Mouse (Mus musculus) midbrain, embryonic 12.5 days (tissue): Measurements from ENCODE around the gene Ifrd2. TPM values are rescaled to one million over a fixed set of nuclear protein-coding genes. Genes with fewer than 3 reads are reported as not detected.

Experiments
- ATAC-seq: fragments of 200-750 bp; cut with Nextera tagmentation; 2 replicates; pipeline ENCODE4 v1.8.0; 2017; ENCODE audit warnings: low read depth, moderate TSS enrichment, moderate library complexity; ENCODE audit not compliant: low FRiP score
- H3K27ac ChIP-seq: fragments of 300-500 bp; sonication (generic); replicated peaks from 2 replicates; pipeline ENCODE4 v1.5.1; 2016; ENCODE audit warnings: mild to moderate bottlenecking
- H3K27me3 ChIP-seq: fragments of 300-500 bp; sonication (generic); 2 replicates; pipeline ENCODE4 v1.6.1; 2016; ENCODE audit warnings: mild to moderate bottlenecking
- H3K36me3 ChIP-seq: fragments of 300-500 bp; sonication (generic); 2 replicates; pipeline ENCODE4 v1.6.1; 2016
- H3K4me1 ChIP-seq: fragments of 300-500 bp; sonication (generic); 2 replicates; pipeline ENCODE4 v1.6.1; 2016
- H3K4me2 ChIP-seq: fragments of 300-500 bp; sonication (generic); replicated peaks from 2 replicates; pipeline ENCODE4 v1.6.1; 2016; ENCODE audit warnings: mild to moderate bottlenecking, moderate library complexity
- H3K4me3 ChIP-seq: fragments of 300-500 bp; sonication (generic); 2 replicates; pipeline ENCODE4 v1.5.1; 2016; ENCODE audit warnings: mild to moderate bottlenecking
- H3K9ac ChIP-seq: fragments of 300-500 bp; sonication (generic); replicated peaks from 2 replicates; pipeline ENCODE4 v1.6.1; 2016; ENCODE audit warnings: mild to moderate bottlenecking, moderate library complexity
- H3K9me3 ChIP-seq: fragments of 300-500 bp; sonication (generic); 2 replicates; pipeline ENCODE4 v1.6.1; 2016; ENCODE audit warnings: mild to moderate bottlenecking
- WGBS: fragments of 180-500 bp; shearing (Covaris S2); methylation state at CpG from one replicate; pipeline ENCODE4 v1.1.7; 2016; 5-methylcytosine and 5-hydroxymethylcytosine counted together
- polyA plus RNA-seq: library from polyadenylated mRNA; unstranded; fragments of >200 nt; fragmentation: Nextera tagmentation; extraction: Ambion mirVana; gene quantifications from 2 replicates; pipeline ENCODE4 v1.2.1, GENCODE M21; 2016

The Ifrd2 gene
- polyA plus RNA-seq, 1 experiment from 2014 or later, result 20.1 TPM

GRCm38 (mm10) chr9:107619546-107619879, 32.1 kb downstream of the Ifrd2 start:
- ATAC-seq, result no peak
- peaks cover 80% of the 10 kb centered on the region for H3K36me3 ChIP-seq
- no peaks in the 10 kb centered on the region for H3K9me3 ChIP-seq
- WGBS, result 88% methylated on average over 13 of the region's 13 CpGs
- H3K9ac ChIP-seq, result no peak overlapping the region
- no peaks in the 10 kb centered on the region for H3K27me3 ChIP-seq
- H3K27ac ChIP-seq, result 0 out of 2 replicates have a peak overlapping the region, but pooled peaks have one; percentile 22
- no peak overlapping the region for H3K4me3 ChIP-seq
- H3K4me1 ChIP-seq, result peaks cover 23% of the 10 kb centered on the region
- H3K4me2 ChIP-seq, result no peak overlapping the region

GRCm38 (mm10) chr9:107620954-107621353, 33.5 kb downstream of the Ifrd2 start:
- Histone ChIP-seq H3K9me3 (no peaks in the 10 kb centered on the region), H3K9ac (no peak overlapping the region), H3K36me3 (peaks cover 77% of the 10 kb centered on the region), H3K4me3 (no peak overlapping the region), H3K27ac (no peak overlapping the region), H3K4me2 (no peak overlapping the region), H3K27me3 (no peaks in the 10 kb centered on the region), H3K4me1 (peaks cover 30% of the 10 kb centered on the region)
- ATAC-seq, result no peak

- Histone ChIP-seq H3K27ac (peak overlapping the region; percentile 52; the same call in 1 of the 2 replicates), H3K4me1 (peaks cover 53% of the 10 kb centered on the region), H3K9me3 (no peaks in the 10 kb centered on the region), H3K27me3 (no peaks in the 10 kb centered on the region), H3K36me3 (peaks cover 46% of the 10 kb centered on the region), H3K4me2 (no peak overlapping the region), H3K9ac (0 out of 2 replicates have a peak overlapping the region, but pooled peaks have one; percentile 7), H3K4me3 (no peak overlapping the region)
- ATAC-seq, result no peak
- 68% methylated on average over 5 of the region's 5 CpGs for WGBS
Observed at GRCm38 (mm10) chr9:107624539-107624938, 37.1 kb downstream of the Ifrd2 start.

DNA sequence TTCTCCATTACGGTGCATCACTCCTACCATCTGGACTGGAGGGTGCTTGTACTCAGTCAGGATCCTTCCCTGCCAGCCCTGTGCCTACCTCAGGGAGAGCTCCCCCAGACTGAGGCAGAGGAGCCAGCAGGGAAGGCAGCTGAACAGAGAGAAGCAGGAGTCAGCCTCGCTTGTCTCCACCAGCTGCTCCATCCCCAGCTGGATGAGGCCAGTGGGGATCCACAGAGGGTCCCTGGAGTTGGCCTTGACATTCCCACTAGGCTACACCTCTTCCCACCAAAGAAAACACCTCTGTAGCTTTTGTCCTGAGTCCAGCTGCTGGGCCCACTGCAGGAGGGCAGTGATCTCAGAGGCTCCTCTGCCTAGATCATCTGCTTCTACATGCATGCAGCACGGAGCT, 37.5 kb downstream of the Ifrd2 start:
- 67% methylated on average over 3 of the region's 3 CpGs for WGBS
- Histone ChIP-seq H3K9ac (0 out of 2 replicates have a peak overlapping the region, but pooled peaks have one; percentile 7), H3K4me2 (no peak overlapping the region), H3K9me3 (no peaks in the 10 kb centered on the region), H3K4me3 (no peak overlapping the region), H3K27me3 (no peaks in the 10 kb centered on the region), H3K27ac (peak overlapping the region; percentile 52; the same call in 1 of the 2 replicates), H3K4me1 (peaks cover 58% of the 10 kb centered on the region), H3K36me3 (peaks cover 42% of the 10 kb centered on the region)
- no peak for ATAC-seq

DNA sequence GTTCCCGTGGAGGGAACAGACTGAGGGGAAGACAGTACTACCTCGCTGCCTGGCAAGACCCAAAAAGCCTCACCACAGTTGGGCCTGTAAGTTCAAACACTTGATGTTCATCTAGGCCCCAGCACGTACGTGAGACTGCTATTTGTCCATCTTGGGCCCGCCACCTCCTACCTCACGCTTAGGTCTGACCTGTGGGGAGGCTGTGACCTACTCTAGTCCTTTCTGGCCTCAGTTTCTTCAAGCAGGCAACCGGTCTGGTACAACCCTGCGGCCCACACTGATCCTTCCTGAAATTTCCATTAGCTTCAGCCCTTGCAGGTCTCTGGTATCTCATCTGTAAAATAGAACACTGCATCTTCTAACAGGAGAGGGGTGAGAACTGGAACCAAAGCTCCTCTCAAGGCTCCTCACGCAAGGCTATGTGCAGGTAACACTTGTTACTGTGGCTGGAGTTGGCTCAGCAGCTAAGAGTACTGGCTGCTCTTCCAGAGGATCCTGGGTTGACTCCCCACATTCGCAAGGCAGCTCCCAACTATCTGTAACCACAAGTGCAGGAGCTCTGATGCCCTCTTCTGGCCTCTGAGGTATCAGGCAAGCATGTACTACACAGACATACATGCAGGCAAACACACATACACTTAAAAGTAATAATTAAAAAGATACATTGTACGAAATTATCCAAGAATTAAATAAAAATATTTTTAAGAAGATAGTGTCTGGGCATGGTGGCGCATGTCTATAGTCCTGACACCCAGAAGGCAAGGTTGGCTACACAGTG, 38.1 kb downstream of the Ifrd2 start:
- Histone ChIP-seq H3K9me3 (no peaks in the 10 kb centered on the region), H3K4me2 (peak overlapping the region; percentile 95; the same call in 1 of the 2 replicates), H3K36me3 (peaks cover 36% of the 10 kb centered on the region), H3K9ac (peak overlapping the region; percentile 62; the same call in 1 of the 2 replicates), H3K27ac (peak overlapping the region; percentile 99), H3K27me3 (no peaks in the 10 kb centered on the region), H3K4me3 (no peak overlapping the region), H3K4me1 (peaks cover 63% of the 10 kb centered on the region)
- no peak for ATAC-seq
- 85% methylated on average over 12 of the region's 12 CpGs for WGBS

- Histone ChIP-seq H3K4me3 (peak overlapping the region; percentile 24), H3K9me3 (no peaks in the 10 kb centered on the region), H3K9ac (peak overlapping the region; percentile 62), H3K4me2 (peak overlapping the region; percentile 95), H3K27ac (peak overlapping the region; percentile 99), H3K27me3 (no peaks in the 10 kb centered on the region), H3K4me1 (peaks cover 71% of the 10 kb centered on the region), H3K36me3 (peaks cover 35% of the 10 kb centered on the region)
- peak; percentile 46 for ATAC-seq
- WGBS, result 22% methylated on average over 15 of the region's 15 CpGs
Observed at GRCm38 (mm10) chr9:107626158-107626843, 38.9 kb downstream of the Ifrd2 start.

DNA sequence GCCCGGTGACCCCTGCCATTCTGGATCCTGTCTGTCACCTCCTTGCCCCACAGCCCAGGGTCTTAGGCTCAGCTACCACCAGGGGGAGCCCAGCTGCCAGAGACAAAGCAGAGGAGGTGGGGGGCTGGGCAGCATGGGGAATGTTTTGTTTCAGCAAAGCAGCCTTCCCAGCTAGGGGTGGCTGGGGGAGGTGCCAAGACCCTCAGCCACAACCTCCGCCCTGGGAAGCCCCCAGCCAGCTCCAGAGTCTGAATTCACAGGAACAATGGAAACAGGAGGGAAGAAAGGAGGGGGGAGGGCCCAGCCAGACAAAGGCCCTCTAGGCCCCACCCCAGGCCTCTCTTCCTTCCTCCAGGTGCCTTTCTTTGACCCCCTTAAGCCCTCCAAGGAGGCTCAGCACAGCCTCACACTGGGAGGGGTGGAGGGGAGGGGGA, 39.4 kb downstream of the Ifrd2 start:
- H3K4me2 ChIP-seq, result peak overlapping the region; percentile 95
- 6% methylated on average over 2 of the region's 2 CpGs for WGBS
- peak overlapping the region; percentile 24 for H3K4me3 ChIP-seq
- H3K27me3 ChIP-seq, result no peaks in the 10 kb centered on the region
- peak overlapping the region; percentile 99 for H3K27ac ChIP-seq
- peak; percentile 68 for ATAC-seq
- H3K36me3 ChIP-seq, result peaks cover 35% of the 10 kb centered on the region
- no peaks in the 10 kb centered on the region for H3K9me3 ChIP-seq
- H3K4me1 ChIP-seq, result peaks cover 77% of the 10 kb centered on the region
- peak overlapping the region; percentile 62 for H3K9ac ChIP-seq

DNA sequence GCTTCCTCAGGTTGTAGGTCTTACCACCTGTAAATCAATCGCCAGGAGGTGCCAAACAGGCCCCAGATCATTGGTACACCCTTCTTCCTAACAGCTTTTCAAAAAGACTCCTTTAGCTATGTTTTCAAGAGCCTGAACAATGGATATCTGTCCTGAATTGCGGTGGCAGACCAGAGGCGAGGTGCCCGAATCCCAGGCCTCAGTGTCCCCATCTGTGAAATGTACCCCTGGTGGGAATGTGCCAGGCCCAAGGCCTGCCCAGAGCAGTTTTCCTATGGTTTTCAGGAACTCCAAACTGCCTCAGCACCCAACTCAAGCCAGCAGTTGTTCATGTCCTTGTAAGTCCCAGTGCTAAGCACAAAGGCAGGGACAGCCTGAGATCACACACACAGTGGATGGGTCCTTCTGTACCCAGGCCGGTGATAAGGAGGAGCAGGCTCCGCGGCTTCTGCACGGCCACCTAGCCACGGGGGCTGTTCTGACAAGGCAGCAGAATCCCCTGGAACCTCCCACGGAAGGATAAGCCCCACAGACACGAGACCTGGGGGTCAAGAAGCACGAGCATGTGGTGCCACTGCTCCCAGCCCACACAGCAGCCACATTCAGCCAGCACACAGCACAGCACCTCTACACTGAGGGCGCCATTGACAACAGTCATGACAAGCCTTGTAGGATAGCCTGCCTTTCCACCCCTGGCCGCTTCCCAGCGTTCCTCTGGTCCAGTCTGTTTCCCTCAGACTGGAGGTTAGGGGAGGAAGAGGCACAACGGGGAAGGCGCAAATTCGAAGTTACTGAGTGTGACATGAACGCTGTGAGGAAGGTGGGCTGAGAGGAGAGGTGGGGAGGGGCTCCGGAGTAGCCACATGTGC, 40.2 kb downstream of the Ifrd2 start:
- H3K36me3 ChIP-seq, result peaks cover 29% of the 10 kb centered on the region; the same call in 1 of the 2 replicates
- no peak for ATAC-seq
- H3K4me2 ChIP-seq, result peak overlapping the region; percentile 95

GRCm38 (mm10) chr9:107628721-107629410, 41.4 kb downstream of the Ifrd2 start:
- Histone ChIP-seq H3K4me1 (peaks cover 89% of the 10 kb centered on the region), H3K4me2 (peak overlapping the region; percentile 95), H3K27ac (peak overlapping the region; percentile 99), H3K9ac (peak overlapping the region; percentile 62), H3K27me3 (no peaks in the 10 kb centered on the region), H3K4me3 (peak overlapping the region; percentile 10; the same call in 1 of the 2 replicates), H3K9me3 (no peaks in the 10 kb centered on the region), H3K36me3 (peaks cover 19% of the 10 kb centered on the region; the same call in 1 of the 2 replicates)
- 34% methylated on average over 13 of the region's 15 CpGs for WGBS
- ATAC-seq, result no peak

More for the DNA sequence above, 40.2 kb downstream of the Ifrd2 start:
- Histone ChIP-seq H3K9me3 (no peaks in the 10 kb centered on the region), H3K27ac (peak overlapping the region; percentile 99), H3K27me3 (no peaks in the 10 kb centered on the region), H3K4me3 (peak overlapping the region; percentile 24), H3K4me1 (peaks cover 84% of the 10 kb centered on the region), H3K9ac (peak overlapping the region; percentile 62)
- WGBS, result 16% methylated on average over 20 of the region's 20 CpGs

DNA sequence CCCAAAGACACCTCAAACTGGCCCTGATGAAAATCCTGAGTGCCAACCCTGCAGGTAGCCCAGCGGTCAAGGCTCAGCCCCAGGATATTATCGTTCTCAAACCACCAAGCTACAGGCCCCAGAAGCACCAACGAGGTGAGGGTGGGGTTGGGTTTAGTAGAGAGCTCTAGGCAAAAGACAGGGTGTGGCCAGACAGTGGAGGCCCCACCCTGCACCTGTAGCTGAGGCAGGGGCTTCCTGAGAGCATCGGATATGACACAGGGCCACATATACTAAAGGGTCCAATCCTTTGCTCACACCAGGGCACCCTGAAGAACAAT, 41.9 kb downstream of the Ifrd2 start:
- Histone ChIP-seq H3K9me3 (no peaks in the 10 kb centered on the region), H3K27ac (peak overlapping the region; percentile 99), H3K4me1 (peaks cover 92% of the 10 kb centered on the region), H3K4me2 (peak overlapping the region; percentile 95), H3K9ac (peak overlapping the region; percentile 62), H3K36me3 (peaks cover 15% of the 10 kb centered on the region; the same call in 1 of the 2 replicates), H3K27me3 (no peaks in the 10 kb centered on the region), H3K4me3 (peak overlapping the region; percentile 6; the same call in 1 of the 2 replicates)
- 21% methylated on average over 4 of the region's 4 CpGs for WGBS
- ATAC-seq, result no peak

DNA sequence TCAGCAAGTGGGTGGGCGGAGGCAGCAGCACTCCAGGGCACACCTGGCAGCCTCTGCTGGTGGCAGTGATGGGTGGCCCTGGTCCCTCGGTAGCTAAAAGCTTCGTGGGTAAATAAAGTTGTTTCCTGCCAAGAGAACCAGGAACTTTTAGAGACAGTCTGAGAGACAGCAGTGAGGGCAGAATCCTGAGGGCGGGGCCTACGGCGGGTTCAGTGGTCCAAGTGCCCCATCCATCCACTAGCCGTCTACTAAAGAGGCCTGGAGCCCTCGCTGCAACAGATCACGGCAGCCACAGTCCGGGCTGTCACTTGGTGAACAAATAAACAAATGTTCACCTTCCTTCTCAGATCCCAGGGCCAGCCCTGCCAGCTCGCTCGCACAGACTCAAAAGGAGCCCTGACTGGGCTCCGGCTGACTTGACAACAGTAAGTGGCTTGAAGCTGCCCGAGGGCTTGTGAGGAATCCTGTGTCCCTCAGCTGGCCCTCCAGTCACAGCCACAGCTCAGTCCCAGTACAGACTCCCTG, 42.5 kb downstream of the Ifrd2 start:
- peak overlapping the region; percentile 99 for H3K27ac ChIP-seq
- peak overlapping the region; percentile 33 for H3K4me3 ChIP-seq
- 6% methylated on average over 14 of the region's 14 CpGs for WGBS
- peak; percentile 14 for ATAC-seq
- peak overlapping the region; percentile 95 for H3K4me2 ChIP-seq
- H3K4me1 ChIP-seq, result peaks cover 88% of the 10 kb centered on the region
- peak overlapping the region; percentile 68 for H3K9ac ChIP-seq
- H3K27me3 ChIP-seq, result no peaks in the 10 kb centered on the region
- H3K9me3 ChIP-seq, result no peaks in the 10 kb centered on the region
- H3K36me3 ChIP-seq, result peaks cover 9% of the 10 kb centered on the region; the same call in 1 of the 2 replicates
